Mouse (Mus musculus): ENCODE results near the gene Galnt2.

DNA sequence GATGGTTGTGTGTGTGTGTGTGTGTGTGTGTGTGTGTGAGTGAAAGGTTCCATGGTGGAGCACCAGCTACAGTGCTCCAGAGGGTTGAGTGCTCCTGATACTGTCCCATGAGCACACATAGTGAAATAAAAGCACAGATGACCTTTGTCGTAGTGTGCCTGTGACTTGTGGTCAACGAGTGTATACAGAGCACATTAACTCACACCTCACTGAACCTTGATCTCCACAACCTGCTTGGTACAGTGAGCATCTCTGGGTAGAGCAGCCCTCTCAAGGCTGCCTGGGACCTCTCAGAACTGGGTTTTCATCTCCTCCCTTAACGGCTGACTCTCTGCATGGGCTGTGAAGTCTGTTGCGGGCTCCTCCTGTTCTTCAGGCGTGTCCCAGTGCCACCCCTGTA lies 60.5 kb downstream of the Galnt2 start:
- TF ChIP-seq CTCF (IDR thresholded peaks at IDR 0.05; ENCODE audit: low read depth, low read length) = no peak
- no peak for TF ChIP-seq POLR2A (IDR thresholded peaks at IDR 0.05; ENCODE audit: insufficient read depth, low read length)
- no peak for TF ChIP-seq EP300 (IDR thresholded peaks at IDR 0.05; ENCODE audit: insufficient read depth, low read depth, low read length)

Measured in ES-Bruce4 (cell line).